Mouse (Mus musculus) G1E (cell line): Measurements from ENCODE around the gene Abhd17a. TPM values are rescaled to one million over a fixed set of nuclear protein-coding genes. Genes with fewer than 3 reads are reported as not detected.

ENCODE experiments used
- ATAC-seq: 2 replicates; pipeline ENCODE4 v1.8.0; 2016; ENCODE audit warnings: mild to moderate bottlenecking; ENCODE audit not compliant: insufficient number of reproducible peaks, poor library complexity, low FRiP score, severe bottlenecking; ENCODE audit errors: extremely low read depth
- DNase-seq: peaks from one replicate; pipeline ENCODE4 v3.0.0; 2012; ENCODE audit warnings: low spot score
- H3K27me3 ChIP-seq: 2 replicates; pipeline ENCODE4 v1.6.1; 2012; ENCODE audit warnings: mild to moderate bottlenecking, low read length, inconsistent platforms; ENCODE audit not compliant: insufficient read depth
- H3K36me3 ChIP-seq: replicated peaks from 2 replicates; pipeline ENCODE3; 2012; ENCODE audit warnings: mild to moderate bottlenecking, inconsistent platforms
- H3K4me1 ChIP-seq: 2 replicates; pipeline ENCODE4 v1.6.1; 2012; ENCODE audit warnings: low read depth, low read length, inconsistent platforms, mixed read lengths; ENCODE audit not compliant: insufficient read depth
- H3K4me3 ChIP-seq: 2 replicates; pipeline ENCODE4 v1.5.1; 2012; ENCODE audit warnings: low read depth, mild to moderate bottlenecking, inconsistent platforms, low read length, moderate library complexity, mixed read lengths
- H3K9me3 ChIP-seq: replicated peaks from 2 replicates; pipeline ENCODE4 v1.6.1; 2012; ENCODE audit warnings: inconsistent platforms
- CTCF ChIP-seq: IDR thresholded peaks from 2 replicates; pipeline ENCODE4 v1.5.1; 2012; ENCODE audit warnings: low read depth, low read length, inconsistent platforms, mixed read lengths
- GATA1 ChIP-seq: IDR thresholded peaks from 2 replicates; pipeline ENCODE4 v1.6.1; 2012; ENCODE audit warnings: borderline replicate concordance, low read length, inconsistent platforms, mixed read lengths
- GATA2 ChIP-seq: IDR thresholded peaks from 2 replicates; pipeline ENCODE4 v1.6.1; 2012; ENCODE audit warnings: low read depth, low read length, inconsistent platforms, borderline replicate concordance
- POLR2AphosphoS5 ChIP-seq: IDR thresholded peaks from 2 replicates; pipeline ENCODE4 v1.6.1; 2012; ENCODE audit warnings: low read depth, low read length, inconsistent platforms; ENCODE audit not compliant: insufficient replicate concordance
- TAL1 ChIP-seq: conservative IDR thresholded peaks from 2 replicates; pipeline ENCODE4 v1.6.1; 2012; ENCODE audit warnings: low read depth, low read length, inconsistent platforms, mixed read lengths
- polyA plus RNA-seq: library from polyadenylated mRNA; stranded (reverse); fragments of >175 nt; gene quantifications from 2 replicates; pipeline ENCODE4 v1.2.3, GENCODE M21; 2012
- total RNA-seq, 2 experiments: library from RNA; stranded (forward) in 1 of 2; stranded (reverse) in 1 of 2; fragments of 200-1000 nt in 1 of 2; fragments of >200 nt in 1 of 2; fragmentation: Nextera tagmentation in 1 of 2; gene quantifications; 2 replicates each; pipeline ENCODE4 v1.2.3; 2014 to 2017

Gene Abhd17a
- total and polyA plus RNA-seq, 3 experiments: 12.4 to 574 (median 37.8) TPM

GRCm38 (mm10) chr10:80570871-80571836 is 19.0 kb downstream of the Abhd17a start:
- no peaks in the 10 kb centered on the region for H3K9me3 ChIP-seq
- peaks cover 97% of the 10 kb centered on the region for H3K4me1 ChIP-seq
- DNase-seq (peak; percentile 75), ATAC-seq (peak; percentile 9)
- H3K4me3 ChIP-seq: peak overlapping the region; percentile 70
- peaks cover 78% of the 10 kb centered on the region for H3K36me3 ChIP-seq
- no peaks in the 10 kb centered on the region for H3K27me3 ChIP-seq
- TF ChIP-seq POLR2AphosphoS5 (no peak), GATA1 (no peak), TAL1 (no peak), CTCF (no peak), GATA2 (no peak)

GRCm38 (mm10) chr10:80570419-80570818 is 19.7 kb downstream of the Abhd17a start:
- H3K9me3 ChIP-seq: no peaks in the 10 kb centered on the region
- no peaks in the 10 kb centered on the region for H3K27me3 ChIP-seq
- ATAC-seq (no peak), DNase-seq (no peak)
- peaks cover 85% of the 10 kb centered on the region for H3K36me3 ChIP-seq
- peaks cover 95% of the 10 kb centered on the region for H3K4me1 ChIP-seq
- TF ChIP-seq TAL1 (no peak), CTCF (no peak), GATA2 (no peak), GATA1 (no peak), POLR2AphosphoS5 (no peak)
- H3K4me3 ChIP-seq: peak overlapping the region; percentile 70

GRCm38 (mm10) chr10:80569664-80570066 is 20.5 kb downstream of the Abhd17a start:
- 0 out of 2 replicates have a peak, but pooled peaks have one; percentile 8 for TF ChIP-seq TAL1
- no peak for TF ChIP-seq POLR2AphosphoS5
- DNase-seq: peak; percentile 91
- Histone ChIP-seq H3K27me3 (no peaks in the 10 kb centered on the region), H3K4me3 (peak overlapping the region; percentile 70), H3K4me1 (peaks cover 87% of the 10 kb centered on the region), H3K9me3 (no peaks in the 10 kb centered on the region), H3K36me3 (peaks cover 84% of the 10 kb centered on the region)
- ATAC-seq: peak; percentile 84

DNA sequence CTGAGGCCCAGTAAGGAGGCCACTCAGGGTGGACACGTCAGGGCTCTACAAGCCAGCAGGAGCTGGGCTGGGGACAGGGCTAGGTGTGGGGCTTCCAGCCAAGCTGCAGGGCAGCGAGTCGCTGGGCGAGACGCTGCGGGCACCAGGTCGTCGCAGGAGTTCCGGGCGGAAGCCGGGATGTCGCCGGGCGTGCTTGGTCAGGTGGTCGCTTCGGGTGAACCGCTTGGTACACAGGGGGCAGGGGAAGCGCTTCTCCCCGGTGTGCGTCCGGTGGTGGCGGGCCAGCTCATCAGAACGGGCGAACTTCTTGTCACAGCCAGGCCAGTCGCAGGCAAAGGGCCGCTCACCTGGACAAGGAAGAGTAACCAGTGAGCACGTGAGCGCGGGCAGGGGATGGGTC is 21.3 kb downstream of the Abhd17a start:
- ATAC-seq (no peak), DNase-seq (no peak)
- H3K9me3 ChIP-seq: no peaks in the 10 kb centered on the region
- peaks cover 84% of the 10 kb centered on the region for H3K36me3 ChIP-seq
- TF ChIP-seq TAL1 (no peak), GATA2 (no peak), POLR2AphosphoS5 (no peak), GATA1 (no peak), CTCF (no peak)
- H3K4me3 ChIP-seq: peak overlapping the region; percentile 70
- H3K27me3 ChIP-seq: no peaks in the 10 kb centered on the region
- peaks cover 80% of the 10 kb centered on the region for H3K4me1 ChIP-seq

DNA sequence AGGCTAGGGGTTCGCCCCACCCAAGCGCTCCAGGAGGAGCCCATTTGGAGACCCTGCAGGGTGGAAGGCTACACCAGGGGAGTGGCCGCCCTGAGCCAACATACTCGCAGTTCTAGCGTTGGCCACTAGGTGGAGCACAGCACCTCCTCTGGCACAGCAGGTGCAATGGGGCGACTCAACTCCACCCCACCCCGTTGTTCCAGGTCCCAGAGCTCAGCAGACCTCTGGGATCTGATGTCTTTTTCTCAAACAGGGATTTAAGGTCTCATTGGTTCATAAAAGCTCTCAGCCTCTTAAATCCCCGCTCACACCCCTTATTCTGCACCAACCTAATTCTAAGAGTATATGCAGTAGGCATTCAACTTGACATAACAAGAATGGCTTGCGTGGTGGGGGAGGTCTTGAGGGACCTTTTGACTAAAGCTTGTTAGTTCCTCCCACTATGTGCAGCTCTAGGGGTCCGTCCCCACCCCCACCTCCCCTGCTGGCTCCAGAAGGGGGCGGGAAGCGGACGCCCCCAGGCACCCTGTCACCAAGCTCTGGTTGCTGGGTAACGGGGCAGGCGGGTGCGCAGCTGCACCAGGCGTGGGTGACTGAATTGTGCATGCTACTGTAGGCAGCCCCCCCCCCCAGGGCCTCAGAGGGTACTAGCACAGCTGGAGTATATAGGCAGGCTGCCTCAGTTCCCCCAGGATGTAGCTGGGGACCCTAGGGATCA is 23.6 kb downstream of the Abhd17a start:
- H3K4me1 ChIP-seq: peaks cover 65% of the 10 kb centered on the region
- ATAC-seq (no peak), DNase-seq (peak; percentile 79)
- peak overlapping the region; percentile 36; the same call in 1 of the 2 replicates for H3K4me3 ChIP-seq
- TF ChIP-seq POLR2AphosphoS5 (no peak), CTCF (peak; percentile 96)
- H3K36me3 ChIP-seq: peaks cover 69% of the 10 kb centered on the region
- H3K27me3 ChIP-seq: no peaks in the 10 kb centered on the region
- H3K9me3 ChIP-seq: no peaks in the 10 kb centered on the region
